Mouse (Mus musculus) CH12.LX (cell line): Measurements from ENCODE around the gene Dnah17.
A peak's percentile ranks its signal among the peaks of the same experiment; 100 is the strongest.

Source experiments
- CHD1 ChIP-seq: IDR thresholded peaks from 2 replicates; pipeline ENCODE4 v1.6.1; 2012; ENCODE audit warnings: low read depth, low read length, improper control_type of control experiment, inconsistent platforms
- CTCF ChIP-seq, 2 experiments: IDR thresholded peaks in 1 of 2; conservative IDR thresholded peaks in 1 of 2; 2 replicates each; pipeline ENCODE4 v1.5.1; 2011 to 2012; ENCODE audit warnings: low read depth in 2 of 2, low read length in 2 of 2, improper control_type of control experiment in 1 of 2, inconsistent platforms in 1 of 2, mild to moderate bottlenecking in 1 of 2, moderate library complexity in 1 of 2
- ELF1 ChIP-seq: IDR thresholded peaks from 2 replicates; pipeline ENCODE4 v1.6.1; 2014; ENCODE audit warnings: low read depth, mild to moderate bottlenecking, inconsistent platforms, low read length, improper control_type of control experiment
- EP300 ChIP-seq: IDR thresholded peaks from 2 replicates; pipeline ENCODE4 v1.6.1; 2011; ENCODE audit warnings: low read length, improper control_type of control experiment
- ETS1 ChIP-seq: conservative IDR thresholded peaks from 2 replicates; pipeline ENCODE4 v1.6.1; 2012; ENCODE audit warnings: low read depth, mild to moderate bottlenecking, inconsistent platforms, low read length, improper control_type of control experiment, moderate library complexity
- JUN ChIP-seq: IDR thresholded peaks from 2 replicates; pipeline ENCODE4 v1.6.1; 2011; ENCODE audit warnings: low read depth, mild to moderate bottlenecking, low read length, improper control_type of control experiment, moderate library complexity; ENCODE audit not compliant: insufficient read depth
- KAT2A ChIP-seq: IDR thresholded peaks from 2 replicates; pipeline ENCODE4 v1.6.1; 2012; ENCODE audit warnings: low read length, improper control_type of control experiment, inconsistent platforms; ENCODE audit not compliant: insufficient replicate concordance
- MAX ChIP-seq: IDR thresholded peaks from 2 replicates; pipeline ENCODE4 v1.6.1; 2011; ENCODE audit warnings: low read length, improper control_type of control experiment
- MEF2A ChIP-seq: IDR thresholded peaks from 2 replicates; pipeline ENCODE4 v1.6.1; 2014; ENCODE audit warnings: low read depth, mild to moderate bottlenecking, inconsistent platforms, low read length, improper control_type of control experiment, borderline replicate concordance
- MXI1 ChIP-seq: IDR thresholded peaks from 2 replicates; pipeline ENCODE4 v1.6.1; 2011; ENCODE audit warnings: mild to moderate bottlenecking, low read depth, low read length, improper control_type of control experiment
- POLR2A ChIP-seq: IDR thresholded peaks from 2 replicates; pipeline ENCODE4 v1.6.1; 2011; ENCODE audit warnings: low read depth, mild to moderate bottlenecking, improper control_type of control experiment, low read length
- RAD21 ChIP-seq: IDR thresholded peaks from 2 replicates; pipeline ENCODE4 v1.6.1; 2011; ENCODE audit warnings: low read depth, mild to moderate bottlenecking, low read length, improper control_type of control experiment, moderate library complexity
- RCOR1 ChIP-seq: conservative IDR thresholded peaks from 2 replicates; pipeline ENCODE4 v1.6.1; 2012; ENCODE audit warnings: low read depth, mild to moderate bottlenecking, inconsistent platforms, low read length, improper control_type of control experiment

DNA sequence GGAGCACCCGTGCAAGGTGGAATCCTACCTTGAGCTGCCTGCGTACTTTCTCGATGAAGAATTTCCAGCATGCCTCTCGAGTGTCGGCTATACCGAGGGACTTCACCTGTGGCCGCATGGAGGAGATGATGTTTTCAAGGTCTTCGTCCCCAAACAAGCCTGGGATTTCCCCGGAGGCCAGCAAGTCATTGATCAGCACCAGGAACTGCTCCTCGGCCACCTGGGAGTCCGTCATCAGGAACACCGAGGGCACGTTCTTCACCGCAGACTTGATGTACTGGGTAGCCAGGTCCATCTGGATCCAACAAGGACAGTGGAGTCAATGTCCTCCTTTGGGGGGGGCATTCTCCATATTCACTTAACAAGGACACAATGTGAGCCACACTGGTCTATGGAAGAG, 70.4 kb downstream of the Dnah17 start:
- no peak for TF ChIP-seq CTCF (conservative IDR thresholded peaks at IDR 0.05 in 1 of 2, IDR thresholded peaks at IDR 0.05 in 1 of 2; ENCODE audit: low read depth in 2 of 2, low read length in 2 of 2)
- no peak for TF ChIP-seq RAD21
- peak; percentile 47; the same call in 1 of the 2 replicates for TF ChIP-seq MXI1
- no peak for TF ChIP-seq MEF2A
- no peak for TF ChIP-seq POLR2A
- TF ChIP-seq MAX = peak; percentile 48; the same call in 1 of the 2 replicates
- TF ChIP-seq RCOR1 = 0 out of 2 replicates have a peak, but pooled peaks have one; percentile 35
- no peak for TF ChIP-seq CHD1
- peak; percentile 65 for TF ChIP-seq ETS1
- peak; percentile 10; the same call in 1 of the 2 replicates for TF ChIP-seq EP300
- TF ChIP-seq ELF1 = peak; percentile 24; the same call in 1 of the 2 replicates
- TF ChIP-seq KAT2A = no peak
- no peak for TF ChIP-seq JUN
